Mouse (Mus musculus): Measurements from ENCODE around the gene Zfp618.

Zfp618 gene

GRCm38 (mm10) chr4:63032581-63033006 is 67.2 kb downstream of the Zfp618 start:
- no peak for DNase-seq

GRCm38 (mm10) chr4:63033724-63034123 is 68.4 kb downstream of the Zfp618 start:
- DNase-seq: no peak

DNA sequence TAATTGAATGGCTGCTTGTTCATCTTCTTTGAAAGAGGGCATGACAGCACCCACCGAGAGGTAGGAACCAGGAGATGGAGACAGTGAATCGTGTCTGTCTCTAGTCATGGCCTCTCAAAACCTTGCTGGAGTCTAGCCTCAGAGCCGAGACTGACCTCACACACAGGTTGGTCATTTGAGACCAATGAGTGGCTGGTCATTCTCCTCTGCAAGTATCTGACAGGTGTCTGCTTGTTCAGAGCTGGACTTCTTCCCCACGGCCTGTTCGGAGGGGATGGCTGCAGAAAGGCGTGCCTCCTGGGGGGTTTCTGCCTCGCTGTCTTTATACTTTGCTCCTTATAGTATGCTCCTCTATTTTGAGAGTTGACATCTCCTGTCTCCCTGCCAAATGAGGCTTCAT is 70.6 kb downstream of the Zfp618 start:
- DNase-seq: no peak

- no peak for DNase-seq
These were observed 71.4 kb downstream of the Zfp618 start for GRCm38 (mm10) chr4:63036790-63037189.

DNA sequence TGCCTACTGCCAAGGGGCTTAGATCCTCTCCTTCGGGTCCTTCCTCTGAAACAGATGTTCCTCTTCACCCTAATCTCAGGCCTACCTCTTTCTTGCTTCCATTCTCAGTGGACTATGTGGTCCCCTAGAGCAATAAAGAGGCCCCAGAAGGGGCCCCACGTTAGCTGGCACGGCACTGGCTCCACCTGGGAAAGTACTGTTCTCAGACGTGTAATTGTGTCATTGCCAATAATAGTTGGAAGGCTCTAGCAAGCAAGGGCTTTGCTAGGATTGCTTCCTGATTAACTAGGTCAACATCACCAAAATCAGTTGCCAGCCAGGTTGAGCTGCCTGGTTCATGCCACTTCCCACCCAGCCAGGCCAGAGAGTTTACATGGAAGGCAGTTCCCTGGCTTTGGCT is 72.2 kb downstream of the Zfp618 start:
- no peak for DNase-seq

DNA sequence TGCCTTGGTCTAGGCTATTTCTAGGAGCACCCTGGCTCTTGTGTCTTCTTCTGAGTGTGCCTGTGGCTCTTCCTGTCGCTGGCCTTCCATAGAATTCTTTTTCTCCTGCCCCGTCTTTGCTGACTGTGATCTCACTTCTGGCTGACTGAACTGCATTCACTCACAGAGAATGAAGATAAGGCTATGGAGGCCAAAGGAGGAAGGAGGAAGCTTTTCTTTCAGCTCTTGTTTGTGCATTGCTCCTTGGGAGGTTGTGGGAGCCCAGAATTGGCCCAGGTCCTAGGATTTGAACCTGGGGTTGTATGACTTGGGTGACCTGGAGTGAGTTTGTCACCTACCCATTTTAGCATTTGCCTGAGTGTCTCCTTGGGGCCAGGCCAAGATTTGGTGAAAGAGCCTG is 72.9 kb downstream of the Zfp618 start:
- DNase-seq: no peak

- no peak for DNase-seq
These were observed 73.6 kb downstream of the Zfp618 start for GRCm38 (mm10) chr4:63038937-63039336.

- DNase-seq: no peak
These were observed 83.2 kb downstream of the Zfp618 start for GRCm38 (mm10) chr4:63048606-63049005.

DNA sequence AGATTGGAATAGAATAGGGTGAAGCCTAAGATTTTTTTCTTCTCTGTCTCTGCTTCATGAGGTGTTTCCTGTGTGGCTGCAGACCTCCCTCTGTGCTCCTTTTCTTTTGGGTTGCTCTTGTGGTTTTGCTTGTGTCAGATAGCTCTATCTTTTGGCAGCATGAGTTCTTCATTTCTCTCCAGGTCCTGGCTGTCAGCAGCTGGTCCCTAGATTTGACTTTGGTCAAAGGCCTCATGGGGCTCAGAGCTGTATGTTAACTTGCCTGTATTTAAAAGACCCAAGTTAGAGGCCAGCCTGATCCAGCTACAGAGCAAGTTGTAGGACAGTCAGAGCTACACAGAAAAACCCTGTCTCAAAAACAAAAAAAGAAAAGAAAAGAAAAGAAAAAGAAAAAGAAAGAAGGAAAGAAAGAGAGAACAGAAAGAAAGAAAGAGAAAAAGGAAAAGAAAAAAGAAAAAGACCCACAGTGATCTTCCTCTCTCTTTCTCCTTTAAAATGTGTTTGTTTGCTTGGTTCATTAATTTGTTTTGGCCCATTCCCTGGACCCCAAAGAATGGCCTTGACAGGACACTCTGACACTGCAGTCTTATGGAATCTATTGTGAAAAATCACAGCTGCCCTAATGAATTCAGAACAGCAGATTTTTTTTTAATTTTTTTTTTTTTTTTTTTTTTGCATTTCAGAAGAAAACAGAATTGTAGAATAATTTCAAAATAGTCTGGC is 84.4 kb downstream of the Zfp618 start:
- DNase-seq: no peak

DNA sequence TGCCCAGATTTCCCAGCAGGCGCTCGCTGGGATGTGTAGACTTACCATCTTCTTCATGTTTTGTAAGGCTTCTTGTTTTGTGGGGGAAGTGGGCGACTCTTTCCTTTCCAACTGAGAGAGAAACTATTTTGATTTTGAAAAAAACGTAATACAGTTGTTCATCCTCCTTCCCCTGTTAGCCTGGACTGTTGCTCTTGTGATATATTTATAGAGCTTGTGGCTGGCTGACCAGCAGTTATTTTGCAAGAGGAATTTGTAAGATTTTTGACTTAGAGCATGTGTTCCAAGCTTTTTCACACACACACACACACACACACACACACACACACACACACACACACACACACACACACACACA is 84.9 kb downstream of the Zfp618 start:
- DNase-seq: no peak

GRCm38 (mm10) chr4:63050949-63051348 is 85.6 kb downstream of the Zfp618 start:
- no peak for DNase-seq

DNA sequence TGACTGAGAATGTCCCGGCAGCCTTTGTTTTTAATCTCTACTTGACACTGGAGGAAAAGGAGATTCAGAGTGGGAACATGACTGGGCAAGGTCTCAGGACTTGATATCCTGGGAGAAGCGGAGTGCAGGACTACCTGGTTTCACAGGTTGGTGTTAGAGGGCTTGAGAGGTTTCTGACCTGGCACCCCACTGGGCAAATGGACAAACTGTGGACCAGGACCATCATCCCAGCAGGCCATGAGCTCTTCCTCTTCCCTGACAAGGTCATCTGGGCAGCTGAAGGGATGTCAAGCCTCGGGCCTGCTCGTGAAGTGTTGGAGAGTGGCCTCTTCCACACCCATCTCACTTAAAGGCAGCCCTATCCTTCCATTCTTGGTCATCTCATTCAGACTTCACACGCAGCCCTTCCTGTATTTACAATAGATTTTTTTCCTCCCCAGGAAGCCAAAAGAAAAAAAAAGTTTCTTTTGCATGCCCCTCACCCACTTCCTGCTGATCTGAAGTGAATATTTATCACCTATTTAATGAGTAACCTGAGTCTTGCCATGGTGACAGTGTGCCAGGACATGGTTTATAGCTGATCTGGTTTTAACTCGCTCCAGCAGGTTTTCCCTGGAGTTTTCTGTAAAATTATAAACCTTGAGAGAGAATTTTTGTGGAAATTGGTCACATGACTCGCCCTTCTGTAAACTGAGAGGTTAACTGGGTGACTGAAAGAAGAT is 86.7 kb downstream of the Zfp618 start:
- no peak for DNase-seq

- DNase-seq: no peak
These were observed 87.3 kb downstream of the Zfp618 start for GRCm38 (mm10) chr4:63052662-63053033.

DNA sequence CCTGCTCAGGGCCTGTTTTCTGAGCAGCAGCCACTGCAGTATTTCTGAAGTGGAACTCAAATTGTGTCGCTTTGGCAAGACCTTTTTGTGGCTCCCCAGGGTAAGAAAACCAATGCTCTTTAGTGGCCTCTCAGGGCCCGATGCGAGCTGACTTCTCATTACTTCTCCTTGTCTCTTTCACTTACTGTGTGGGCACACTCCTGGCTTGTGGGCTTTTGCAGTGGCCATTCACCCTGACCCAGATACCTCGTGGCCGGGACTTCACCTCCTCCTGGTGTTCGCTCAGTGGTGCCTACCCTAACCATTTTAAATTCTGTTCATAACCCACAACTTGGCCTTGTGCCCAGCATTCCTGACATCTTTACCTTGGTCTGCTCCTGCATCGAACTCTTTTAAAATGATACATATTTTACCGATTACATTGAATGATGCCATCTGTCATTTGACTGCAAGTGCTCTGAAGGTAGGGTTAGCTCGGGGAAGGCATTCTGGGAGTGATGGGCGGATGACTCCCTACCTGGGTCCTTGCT is 89.9 kb downstream of the Zfp618 start:
- no peak for DNase-seq

DNA sequence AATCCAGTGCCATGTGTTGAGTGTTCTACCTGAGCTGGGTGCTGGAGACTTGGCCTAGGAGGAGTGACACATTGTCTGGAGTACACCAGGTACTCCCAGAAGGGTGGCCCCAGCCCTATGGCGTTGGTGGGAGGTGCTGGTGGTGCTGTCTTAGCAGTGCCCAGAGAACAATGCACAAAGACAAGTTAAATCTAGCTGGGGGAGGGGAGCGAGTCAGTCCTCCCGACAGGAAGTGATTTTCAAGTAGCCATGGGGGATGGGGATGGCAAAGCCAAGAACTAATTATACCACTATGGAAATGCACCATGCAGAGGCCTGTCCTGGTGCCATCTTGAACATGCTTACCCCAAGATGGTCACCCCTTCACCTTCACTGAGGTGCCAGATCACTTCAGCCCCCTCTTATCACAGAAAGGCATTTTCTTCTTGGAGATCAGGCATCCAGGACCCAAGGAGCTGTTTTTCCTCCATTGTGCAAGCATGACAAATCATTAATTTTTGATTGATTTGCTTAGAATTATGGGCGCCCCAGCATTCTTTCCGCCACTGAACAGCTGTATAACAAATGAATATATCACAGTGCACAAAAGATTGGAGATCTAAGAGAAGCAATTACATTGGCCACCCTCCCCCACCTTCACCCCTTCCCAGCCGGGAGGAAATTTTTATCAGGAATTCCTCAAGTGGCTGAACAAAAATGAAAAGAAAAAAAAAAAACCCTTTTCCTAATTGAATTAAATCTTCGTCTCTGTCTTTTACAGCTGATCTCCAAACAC is 91.5 kb downstream of the Zfp618 start:
- DNase-seq: no peak

- DNase-seq: no peak
These were observed 92.2 kb downstream of the Zfp618 start for GRCm38 (mm10) chr4:63057581-63057980.

DNA sequence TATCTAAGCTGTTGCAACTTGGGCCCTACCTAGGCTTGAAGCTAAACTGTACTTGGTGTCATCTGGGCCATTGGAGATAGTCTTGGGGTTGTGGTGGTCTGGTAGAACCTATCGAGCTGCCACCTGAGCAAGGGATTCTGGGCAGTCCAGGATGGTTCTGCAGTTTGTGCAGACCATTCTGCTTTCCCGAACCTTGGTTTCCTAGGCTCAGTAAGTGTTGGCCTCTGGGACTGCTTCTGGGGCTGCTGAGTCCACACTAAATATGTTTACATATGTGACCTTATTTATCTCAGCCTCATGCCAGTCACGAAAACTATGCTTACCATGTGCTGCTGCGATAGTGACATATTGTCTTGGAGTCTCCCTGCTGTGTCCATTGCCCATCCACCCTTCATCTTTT is 93.3 kb downstream of the Zfp618 start:
- DNase-seq: no peak

- DNase-seq: no peak
These were observed 95.0 kb downstream of the Zfp618 start for GRCm38 (mm10) chr4:63060358-63060757.

GRCm38 (mm10) chr4:63061411-63061810 is 96.0 kb downstream of the Zfp618 start:
- DNase-seq: no peak

- no peak for DNase-seq
These were observed 98.0 kb downstream of the Zfp618 start for GRCm38 (mm10) chr4:63063360-63063759.

- DNase-seq: no peak
These were observed 99.5 kb downstream of the Zfp618 start for GRCm38 (mm10) chr4:63064911-63065310.

DNA sequence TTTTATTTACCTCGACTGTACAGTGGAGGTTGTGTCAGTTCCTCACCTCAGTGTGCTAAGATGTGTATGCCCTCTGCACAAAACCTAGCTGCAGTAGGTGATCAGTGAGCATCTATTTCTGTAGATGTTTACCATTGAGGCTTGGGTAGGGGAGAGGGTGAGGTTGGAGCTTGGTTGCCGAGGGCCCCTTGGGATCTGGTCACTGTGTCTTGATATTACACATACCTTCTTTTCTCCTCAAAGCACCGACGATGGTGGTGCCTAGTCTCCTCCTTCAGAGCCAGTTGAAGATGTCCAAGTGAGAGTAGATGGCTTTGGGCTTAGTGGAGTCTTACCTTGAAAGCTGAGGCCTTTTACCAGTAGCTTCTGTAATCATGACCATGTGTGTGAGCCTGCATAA is 101.4 kb downstream of the Zfp618 start:
- no peak for DNase-seq

DNA sequence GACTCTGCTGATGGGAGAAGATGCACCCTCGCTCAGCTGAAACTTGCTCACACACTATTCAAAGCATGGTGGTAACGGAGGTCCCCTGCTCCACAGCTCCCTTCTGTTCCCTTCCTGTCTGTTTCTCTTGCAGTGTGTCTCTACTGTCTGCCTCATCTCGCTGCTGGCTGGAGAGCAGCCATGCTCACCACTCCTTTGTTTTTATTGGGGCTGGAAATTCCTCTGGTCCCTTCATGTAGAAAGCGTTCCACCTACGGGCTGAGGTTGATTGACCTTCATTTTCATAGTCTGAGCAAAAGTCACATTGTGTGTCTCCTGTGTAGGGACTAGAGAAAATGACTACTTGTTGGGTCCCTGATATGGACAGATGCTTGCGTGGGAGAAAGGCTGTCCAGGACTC is 102.4 kb downstream of the Zfp618 start:
- no peak for DNase-seq
